Mouse (Mus musculus): Measurements from ENCODE around the gene Ankrd33b. TPM values are rescaled to one million over a fixed set of nuclear protein-coding genes. Genes with fewer than 3 reads are reported as not detected.

Ankrd33b gene
- total RNA-seq, 2 experiments from 2014 or later, result 19.2 to 23.7 TPM

DNA sequence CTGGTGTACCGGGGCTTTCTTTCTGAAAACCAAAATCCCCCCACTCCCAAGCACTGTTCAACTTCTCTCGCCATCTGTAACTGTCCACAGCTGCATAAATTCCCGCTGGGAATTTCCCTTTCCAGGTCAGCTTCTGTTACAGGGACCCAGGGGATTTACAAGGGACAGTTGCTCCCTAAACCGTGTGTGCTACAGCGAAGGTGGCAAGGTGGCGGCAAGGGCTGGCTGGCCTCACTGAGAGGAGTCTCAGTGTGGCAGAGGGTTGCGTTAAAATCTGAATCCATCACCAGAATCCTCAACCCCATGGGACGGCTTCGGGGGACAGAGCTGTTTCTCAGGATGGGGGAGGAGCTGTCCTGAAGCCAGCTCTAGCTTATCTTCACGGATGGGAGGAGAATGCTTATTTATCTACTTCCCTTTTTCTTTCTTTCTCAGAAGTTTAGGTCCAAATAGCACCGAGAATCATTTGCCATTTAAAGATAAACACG, 1.6 kb upstream of the Ankrd33b start:
- no peak for DNase-seq (ENCODE audit: low spot score in 2 of 2)

- no peak for DNase-seq (ENCODE audit: low spot score in 2 of 2)
Observed at GRCm38 (mm10) chr15:31368556-31368955, 1.0 kb upstream of the Ankrd33b start.

GRCm38 (mm10) chr15:31366596-31367480, 688 bp downstream of the Ankrd33b start:
- DNase-seq (ENCODE audit: low spot score in 2 of 2), result peak in 1 of 2 experiments; percentile 45

GRCm38 (mm10) chr15:31365720-31366591, 1.6 kb downstream of the Ankrd33b start:
- DNase-seq (ENCODE audit: low spot score in 2 of 2), result peak in 1 of 2 experiments; percentile 21

GRCm38 (mm10) chr15:31365041-31365719, 2.3 kb downstream of the Ankrd33b start:
- DNase-seq (ENCODE audit: low spot score in 2 of 2), result no peak

- no peak for DNase-seq (ENCODE audit: low spot score in 2 of 2)
Observed at GRCm38 (mm10) chr15:31364396-31364795, 3.1 kb downstream of the Ankrd33b start.

- DNase-seq (ENCODE audit: low spot score in 2 of 2), result no peak
Observed at GRCm38 (mm10) chr15:31363981-31364361, 3.6 kb downstream of the Ankrd33b start.

- DNase-seq (ENCODE audit: low spot score in 2 of 2), result no peak
Observed at GRCm38 (mm10) chr15:31363241-31363980, 4.1 kb downstream of the Ankrd33b start.

- DNase-seq (ENCODE audit: low spot score in 2 of 2), result no peak
Observed at GRCm38 (mm10) chr15:31361259-31361853, 6.2 kb downstream of the Ankrd33b start.

DNA sequence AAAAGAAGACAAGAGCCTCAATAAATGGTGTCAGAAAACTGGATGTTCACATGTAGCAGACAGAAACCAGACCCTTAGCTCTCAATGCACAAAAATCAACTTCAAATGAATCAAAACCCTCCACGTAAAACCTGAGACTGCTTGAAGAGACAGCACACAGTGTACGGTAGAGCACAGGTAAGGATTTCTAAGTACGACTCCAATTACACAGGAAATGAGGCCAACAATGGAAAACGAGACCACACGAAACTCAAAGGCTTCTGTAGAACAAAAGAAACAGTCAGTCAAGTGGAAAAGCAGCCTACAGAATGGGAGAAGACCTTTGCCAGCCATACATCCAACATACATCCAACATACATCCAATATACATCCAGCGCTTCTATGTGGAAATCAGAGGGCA, 6.9 kb downstream of the Ankrd33b start:
- no peak for DNase-seq (ENCODE audit: low spot score in 2 of 2)

DNA sequence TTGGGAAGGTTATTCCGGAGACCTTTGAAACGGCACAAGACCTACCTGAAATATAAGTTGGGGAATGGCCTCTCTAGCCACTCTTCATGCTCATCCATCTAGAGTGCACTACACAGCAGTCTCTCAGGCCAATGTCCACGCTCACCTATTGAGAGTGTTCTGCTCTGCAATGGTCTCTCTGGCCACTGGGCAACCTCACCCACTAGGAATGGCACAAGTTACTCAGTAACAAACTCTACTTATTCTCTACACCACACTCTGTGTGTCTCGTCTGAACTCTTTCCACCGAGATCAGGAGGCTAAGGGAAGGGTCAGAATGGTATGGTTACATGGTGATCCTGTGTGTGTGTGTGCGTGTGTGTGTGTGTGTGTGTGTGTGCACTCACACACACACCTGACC, 7.7 kb downstream of the Ankrd33b start:
- DNase-seq (ENCODE audit: low spot score in 2 of 2), result no peak

GRCm38 (mm10) chr15:31352494-31353279, 14.8 kb downstream of the Ankrd33b start:
- DNase-seq (ENCODE audit: low spot score in 2 of 2), result no peak

DNA sequence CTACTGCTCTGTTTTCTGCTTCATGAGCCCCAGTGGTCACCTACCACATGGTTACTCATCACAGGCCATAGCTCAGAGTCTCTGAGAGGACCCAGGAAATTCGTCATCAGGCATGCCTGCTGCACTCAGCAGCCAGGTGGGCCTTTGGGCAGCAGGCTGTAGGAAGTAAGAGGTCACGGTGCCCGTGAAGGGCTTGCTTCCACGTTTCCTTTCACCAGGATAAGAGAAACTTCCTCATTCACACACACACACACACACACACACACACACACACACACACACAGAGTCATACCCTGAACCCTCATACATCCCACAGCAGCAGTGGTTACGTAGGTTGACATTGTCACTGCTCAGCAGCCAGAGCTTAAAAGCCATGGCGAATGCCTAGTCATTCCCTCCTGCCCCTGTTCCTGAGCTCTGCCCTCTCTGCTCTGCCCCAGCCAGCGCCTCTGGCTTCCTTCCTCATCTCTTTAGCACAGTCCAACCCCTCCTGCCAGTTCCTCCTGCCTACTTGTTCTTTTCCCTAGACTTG, 17.6 kb downstream of the Ankrd33b start:
- DNase-seq (ENCODE audit: low spot score in 2 of 2), result no peak

GRCm38 (mm10) chr15:31349046-31349445, 18.5 kb downstream of the Ankrd33b start:
- DNase-seq (ENCODE audit: low spot score in 2 of 2), result no peak

GRCm38 (mm10) chr15:31348241-31348640, 19.3 kb downstream of the Ankrd33b start:
- DNase-seq (ENCODE audit: low spot score in 2 of 2), result no peak

DNA sequence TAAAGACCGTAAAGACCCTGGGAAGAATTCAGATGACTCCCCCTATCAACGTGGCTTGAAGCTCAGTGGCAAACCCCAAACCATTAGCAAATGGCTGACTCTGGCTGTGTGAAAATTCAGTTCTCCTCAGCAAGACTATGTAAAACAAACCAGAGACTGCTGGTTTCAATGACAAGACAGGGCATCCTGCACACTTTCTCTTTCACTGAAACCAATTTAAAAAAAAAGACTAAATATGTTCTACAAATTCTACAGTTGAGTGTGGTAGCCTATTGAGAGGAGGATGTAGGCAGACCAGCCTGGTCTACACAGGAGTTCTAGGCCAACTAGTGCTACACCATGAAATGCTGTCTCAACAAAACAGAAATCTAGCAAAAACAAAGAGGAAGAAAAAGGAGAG, 21.0 kb downstream of the Ankrd33b start:
- DNase-seq (ENCODE audit: low spot score in 2 of 2), result no peak

DNA sequence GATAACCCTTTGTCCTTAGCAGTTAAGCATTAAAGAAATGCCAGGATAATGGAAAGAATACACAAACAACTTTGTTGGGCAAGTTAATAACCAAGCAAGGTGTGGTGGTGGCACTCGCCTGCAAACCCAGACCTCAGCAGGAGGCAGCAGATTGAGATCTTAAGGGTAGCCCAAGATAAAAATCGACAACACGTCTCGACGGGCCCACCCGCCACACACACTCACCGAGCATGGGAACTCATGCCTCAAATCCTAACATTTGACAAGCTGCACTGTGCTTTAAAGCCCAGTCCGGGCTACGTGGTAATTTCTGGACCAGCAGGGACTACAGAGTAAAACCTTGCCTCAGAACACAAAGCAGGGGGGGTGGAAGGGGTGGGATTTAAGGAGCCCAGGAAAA, 22.2 kb downstream of the Ankrd33b start:
- DNase-seq (ENCODE audit: low spot score in 2 of 2), result no peak

DNA sequence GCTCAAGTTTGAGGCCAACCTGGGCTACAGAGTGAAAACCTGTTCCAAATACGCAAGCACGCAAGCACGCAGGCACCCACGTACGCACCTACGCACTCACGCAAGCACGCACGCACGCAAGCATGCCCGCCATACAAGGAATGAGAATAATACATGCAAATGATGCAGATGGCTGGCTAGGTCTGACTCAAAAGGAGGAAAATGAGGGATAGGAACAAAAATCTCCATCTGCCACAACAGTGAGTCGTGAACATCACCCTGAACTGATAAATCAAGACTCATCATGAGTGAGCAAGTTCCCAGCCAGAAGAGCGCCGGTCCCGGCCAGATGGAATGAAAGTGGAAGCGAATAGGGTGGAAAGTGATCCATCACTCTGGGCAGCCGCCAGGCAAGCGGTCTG, 22.7 kb downstream of the Ankrd33b start:
- DNase-seq (ENCODE audit: low spot score in 2 of 2), result peak in 1 of 2 experiments; percentile 81

GRCm38 (mm10) chr15:31343602-31344001, 23.9 kb downstream of the Ankrd33b start:
- no peak for DNase-seq (ENCODE audit: low spot score in 2 of 2)

Measured in layer of hippocampus, postnatal 14 days (tissue).